Mouse (Mus musculus): Measurements from ENCODE around the gene Lrcol1. TPM values are rescaled to one million over a fixed set of nuclear protein-coding genes. Genes with fewer than 3 reads are reported as not detected.

The Lrcol1 gene
- polyA plus RNA-seq, 1 experiment from 2014 or later = not detected

DNA sequence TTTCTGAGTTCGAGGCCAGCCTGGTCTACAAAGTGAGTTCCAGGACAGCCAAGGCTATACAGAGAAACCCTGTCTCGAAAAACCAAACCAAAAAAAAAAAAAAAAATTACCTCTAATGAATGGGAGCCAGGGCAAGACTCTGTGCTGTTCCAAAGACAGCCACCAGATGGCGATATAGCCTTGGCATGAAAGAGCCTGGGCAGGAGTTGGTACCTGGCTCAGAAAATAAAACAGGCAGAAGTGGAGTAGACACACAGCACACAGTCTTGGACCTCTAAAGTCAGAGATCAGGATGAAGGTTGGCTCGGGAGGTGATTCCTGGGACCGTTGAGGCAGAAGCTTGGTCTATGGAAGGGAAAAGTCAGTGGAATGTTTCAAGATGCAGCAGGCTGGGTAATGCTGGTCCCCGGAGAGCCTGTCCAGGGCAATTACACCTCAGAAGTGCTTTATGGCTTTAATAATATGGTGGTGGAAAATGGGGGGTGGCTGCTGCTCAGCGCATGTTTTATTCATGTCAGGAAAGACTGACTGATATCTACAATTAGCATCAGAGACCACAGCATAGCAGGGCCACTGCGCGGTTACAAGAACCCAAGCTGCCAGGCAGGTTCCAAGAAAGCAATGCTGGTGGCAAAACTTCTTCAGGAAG is 13.1 kb downstream of the Lrcol1 start:
- Histone ChIP-seq H3K27me3 (replicated peaks) (peaks cover 37% of the 10 kb centered on the region), H3K9me3 (no peaks in the 10 kb centered on the region), H3K4me1 (no peaks in the 10 kb centered on the region), H3K27ac (replicated peaks) (no peak overlapping the region), H3K4me3 (no peak overlapping the region), H3K4me2 (no peak overlapping the region), H3K9ac (no peak overlapping the region), H3K36me3 (no peaks in the 10 kb centered on the region)
- WGBS = 42% methylated on average over 9 of the region's 9 CpGs
- no peak for ATAC-seq (ENCODE audit: extremely low read depth, insufficient number of reproducible peaks, low FRiP score, low TSS enrichment)

- no peak overlapping the region for H3K9ac ChIP-seq
- whole genome bisulfite sequencing = 54% methylated on average over 6 of the region's 6 CpGs
These were observed 16.9 kb downstream of the Lrcol1 start for GRCm38 (mm10) chr5:110361465-110361864.

GRCm38 (mm10) chr5:110362813-110363178 is 18.3 kb downstream of the Lrcol1 start:
- Histone ChIP-seq H3K4me1 (peaks cover 4% of the 10 kb centered on the region), H3K4me2 (peak overlapping the region; percentile 93), H3K4me3 (peak overlapping the region; percentile 64), H3K36me3 (peaks cover 15% of the 10 kb centered on the region), H3K27ac (replicated peaks) (0 out of 2 replicates have a peak overlapping the region, but pooled peaks have one; percentile 30), H3K9me3 (no peaks in the 10 kb centered on the region), H3K27me3 (replicated peaks) (peaks cover 7% of the 10 kb centered on the region), H3K9ac (peak overlapping the region; percentile 79)
- 1% methylated on average over 28 of the region's 28 CpGs for WGBS
- ATAC-seq (ENCODE audit: extremely low read depth, insufficient number of reproducible peaks, low FRiP score, low TSS enrichment) = no peak

More at GRCm38 (mm10) chr5:110361465-110361864, 16.9 kb downstream of the Lrcol1 start:
- no peak overlapping the region for H3K4me3 ChIP-seq
- no peak for ATAC-seq (ENCODE audit: extremely low read depth, insufficient number of reproducible peaks, low FRiP score, low TSS enrichment)
- H3K9me3 ChIP-seq = no peaks in the 10 kb centered on the region
- no peak overlapping the region for H3K27ac ChIP-seq (replicated peaks)
- H3K4me2 ChIP-seq = no peak overlapping the region
- H3K27me3 ChIP-seq (replicated peaks) = peaks cover 11% of the 10 kb centered on the region
- H3K4me1 ChIP-seq = peaks cover 4% of the 10 kb centered on the region
- 0 out of 2 replicates have a peak, but pooled peaks cover 4% of the 10 kb centered on the region for H3K36me3 ChIP-seq

GRCm38 (mm10) chr5:110363179-110363821 is 18.8 kb downstream of the Lrcol1 start:
- Histone ChIP-seq H3K36me3 (peaks cover 19% of the 10 kb centered on the region), H3K27ac (replicated peaks) (0 out of 2 replicates have a peak overlapping the region, but pooled peaks have one; percentile 30), H3K4me2 (peak overlapping the region; percentile 93), H3K27me3 (replicated peaks) (peaks cover 7% of the 10 kb centered on the region), H3K9ac (peak overlapping the region; percentile 79), H3K4me3 (peak overlapping the region; percentile 64), H3K4me1 (peaks cover 4% of the 10 kb centered on the region), H3K9me3 (no peaks in the 10 kb centered on the region)
- ATAC-seq (ENCODE audit: extremely low read depth, insufficient number of reproducible peaks, low FRiP score, low TSS enrichment) = peak; percentile 68; the same call in 1 of the 2 replicates
- 2% methylated on average over 66 of the region's 72 CpGs for WGBS

GRCm38 (mm10) chr5:110363822-110364545 is 19.5 kb downstream of the Lrcol1 start:
- H3K9ac ChIP-seq = peak overlapping the region; percentile 79
- H3K27me3 ChIP-seq (replicated peaks) = peaks cover 7% of the 10 kb centered on the region
- peaks cover 25% of the 10 kb centered on the region for H3K36me3 ChIP-seq
- 0 out of 2 replicates have a peak overlapping the region, but pooled peaks have one; percentile 30 for H3K27ac ChIP-seq (replicated peaks)
- WGBS = 35% methylated on average over 11 of the region's 11 CpGs
- peak overlapping the region; percentile 93 for H3K4me2 ChIP-seq
- ATAC-seq (ENCODE audit: extremely low read depth, insufficient number of reproducible peaks, low FRiP score, low TSS enrichment) = 0 out of 2 replicates have a peak, but pooled peaks have one; percentile 5
- H3K4me3 ChIP-seq = peak overlapping the region; percentile 64
- H3K9me3 ChIP-seq = no peaks in the 10 kb centered on the region
- H3K4me1 ChIP-seq = peaks cover 4% of the 10 kb centered on the region

DNA sequence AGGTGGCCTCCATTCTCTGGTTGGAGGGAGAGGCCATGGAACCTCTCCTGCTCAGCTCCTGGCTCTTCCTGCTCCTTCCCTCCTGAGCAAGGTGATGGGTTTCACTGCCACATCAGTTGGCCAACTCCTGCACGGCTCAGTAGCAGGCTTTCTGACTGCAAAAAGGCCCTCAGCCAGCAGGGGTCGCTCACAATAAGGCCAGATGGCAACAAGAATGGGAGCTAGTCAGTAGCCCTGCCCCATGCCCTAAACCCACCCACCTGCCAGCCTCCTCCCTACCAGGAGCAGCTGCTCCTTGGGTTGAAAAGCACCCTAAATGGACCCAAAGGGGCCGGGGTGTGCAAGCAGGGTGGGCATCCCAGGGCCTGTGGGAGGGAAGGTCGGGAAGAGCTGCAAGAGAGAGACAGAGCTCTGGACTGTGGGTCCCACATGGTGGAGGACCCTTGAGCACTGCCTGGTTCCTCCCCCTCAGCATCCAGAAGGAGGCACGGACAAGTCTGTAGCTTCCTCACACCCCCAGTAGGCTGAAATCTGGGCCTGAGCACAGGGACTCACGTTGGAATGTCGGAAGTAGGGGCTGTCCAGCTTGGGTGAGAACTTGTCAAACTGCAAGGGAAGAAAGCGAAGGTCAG is 32.4 kb downstream of the Lrcol1 start:
- Histone ChIP-seq H3K4me1 (peaks cover 4% of the 10 kb centered on the region; the same call in 1 of the 2 replicates), H3K9ac (no peak overlapping the region), H3K27ac (replicated peaks) (no peak overlapping the region), H3K9me3 (no peaks in the 10 kb centered on the region), H3K4me2 (no peak overlapping the region), H3K27me3 (replicated peaks) (no peaks in the 10 kb centered on the region), H3K4me3 (no peak overlapping the region), H3K36me3 (peaks cover 71% of the 10 kb centered on the region)
- WGBS = 52% methylated on average over 8 of the region's 8 CpGs
- ATAC-seq (ENCODE audit: extremely low read depth, insufficient number of reproducible peaks, low FRiP score, low TSS enrichment) = no peak

DNA sequence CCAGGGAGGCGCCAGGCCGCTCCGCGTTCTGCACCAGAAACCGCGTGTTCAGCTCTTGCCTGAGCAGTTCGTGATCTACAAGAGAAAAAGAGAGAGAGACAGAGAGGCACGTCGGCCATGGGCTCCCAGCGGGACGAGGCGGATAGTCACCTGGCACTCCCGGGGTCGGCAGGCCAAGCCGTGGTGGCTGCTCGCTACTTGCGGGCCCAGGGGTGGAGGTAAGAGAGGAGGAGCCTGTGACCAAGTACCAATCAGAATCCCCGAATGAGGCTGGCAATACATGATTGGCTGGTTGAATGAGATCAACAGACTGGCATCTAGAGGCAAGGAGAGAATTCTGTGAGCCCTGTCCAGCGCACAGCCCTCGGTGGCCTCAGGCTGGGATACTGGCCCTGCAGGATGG is 33.7 kb downstream of the Lrcol1 start:
- H3K4me2 ChIP-seq = peak overlapping the region; percentile 40
- H3K4me3 ChIP-seq = no peak overlapping the region
- peaks cover 68% of the 10 kb centered on the region for H3K36me3 ChIP-seq
- peaks cover 4% of the 10 kb centered on the region; the same call in 1 of the 2 replicates for H3K4me1 ChIP-seq
- no peak overlapping the region for H3K27ac ChIP-seq (replicated peaks)
- no peaks in the 10 kb centered on the region for H3K27me3 ChIP-seq (replicated peaks)
- ATAC-seq (ENCODE audit: extremely low read depth, insufficient number of reproducible peaks, low FRiP score, low TSS enrichment) = no peak
- WGBS = 29% methylated on average over 20 of the region's 20 CpGs
- no peak overlapping the region for H3K9ac ChIP-seq
- no peaks in the 10 kb centered on the region for H3K9me3 ChIP-seq

- H3K9me3 ChIP-seq = no peaks in the 10 kb centered on the region
- H3K4me2 ChIP-seq = no peak overlapping the region
- peaks cover 4% of the 10 kb centered on the region; the same call in 1 of the 2 replicates for H3K4me1 ChIP-seq
- no peak overlapping the region for H3K9ac ChIP-seq
- no peaks in the 10 kb centered on the region for H3K27me3 ChIP-seq (replicated peaks)
- H3K27ac ChIP-seq (replicated peaks) = no peak overlapping the region
- WGBS = 86% methylated on average over 15 of the region's 15 CpGs
- no peak for ATAC-seq (ENCODE audit: extremely low read depth, insufficient number of reproducible peaks, low FRiP score, low TSS enrichment)
- H3K36me3 ChIP-seq = peaks cover 59% of the 10 kb centered on the region
- no peak overlapping the region for H3K4me3 ChIP-seq
These were observed 34.6 kb downstream of the Lrcol1 start for GRCm38 (mm10) chr5:110379086-110379485.

- Histone ChIP-seq H3K4me2 (no peak overlapping the region), H3K27me3 (replicated peaks) (no peaks in the 10 kb centered on the region), H3K4me1 (peaks cover 4% of the 10 kb centered on the region; the same call in 1 of the 2 replicates), H3K4me3 (no peak overlapping the region), H3K9me3 (no peaks in the 10 kb centered on the region), H3K36me3 (peaks cover 52% of the 10 kb centered on the region), H3K27ac (replicated peaks) (no peak overlapping the region), H3K9ac (no peak overlapping the region)
- no peak for ATAC-seq (ENCODE audit: extremely low read depth, insufficient number of reproducible peaks, low FRiP score, low TSS enrichment)
- WGBS = 86% methylated on average over 4 of the region's 4 CpGs
These were observed 35.3 kb downstream of the Lrcol1 start for GRCm38 (mm10) chr5:110379823-110380222.

GRCm38 (mm10) chr5:110384491-110384890 is 40.0 kb downstream of the Lrcol1 start:
- H3K4me1 ChIP-seq = peaks cover 28% of the 10 kb centered on the region

GRCm38 (mm10) chr5:110385263-110385662 is 40.7 kb downstream of the Lrcol1 start:
- Histone ChIP-seq H3K9ac (no peak overlapping the region; the same call in 1 of the 2 replicates), H3K27me3 (replicated peaks) (peaks cover 21% of the 10 kb centered on the region), H3K4me1 (peaks cover 34% of the 10 kb centered on the region), H3K9me3 (no peaks in the 10 kb centered on the region), H3K4me3 (no peak overlapping the region), H3K36me3 (peaks cover 7% of the 10 kb centered on the region), H3K27ac (replicated peaks) (no peak overlapping the region), H3K4me2 (peak overlapping the region; percentile 76)
- ATAC-seq (ENCODE audit: extremely low read depth, insufficient number of reproducible peaks, low FRiP score, low TSS enrichment) = no peak
- 34% methylated on average over 4 of the region's 4 CpGs for WGBS

More at GRCm38 (mm10) chr5:110384491-110384890, 40.0 kb downstream of the Lrcol1 start:
- ATAC-seq (ENCODE audit: extremely low read depth, insufficient number of reproducible peaks, low FRiP score, low TSS enrichment) = no peak
- WGBS = 85% methylated on average over 6 of the region's 6 CpGs
- Histone ChIP-seq H3K9ac (no peak overlapping the region), H3K9me3 (no peaks in the 10 kb centered on the region), H3K36me3 (peaks cover 8% of the 10 kb centered on the region), H3K27ac (replicated peaks) (no peak overlapping the region), H3K4me2 (no peak overlapping the region), H3K27me3 (replicated peaks) (peaks cover 21% of the 10 kb centered on the region), H3K4me3 (no peak overlapping the region)

All from heart, embryonic 13.5 days (tissue).